Mouse (Mus musculus) kidney, embryonic 16.5 days (tissue): ENCODE results near the gene Emc10. TPM values are rescaled to one million over a fixed set of nuclear protein-coding genes. Genes with fewer than 3 reads are reported as not detected.
A peak's percentile ranks its signal among the peaks of the same experiment; 100 is the strongest.

Experiments used
- ATAC-seq: fragments of 200-750 bp; cut with Nextera tagmentation; 2 replicates; pipeline ENCODE4 v1.8.0; 2017; ENCODE audit warnings: moderate TSS enrichment; ENCODE audit not compliant: low FRiP score, low TSS enrichment
- H3K27ac ChIP-seq: fragments of 300-500 bp; sonication (generic); 2 replicates; pipeline ENCODE4 v1.5.1; 2014; ENCODE audit warnings: low read length
- H3K27me3 ChIP-seq: fragments of 300-500 bp; sonication (generic); 2 replicates; pipeline ENCODE4 v1.6.1; 2014; ENCODE audit warnings: low read length, control low read depth, mixed read lengths; ENCODE audit not compliant: insufficient read depth
- H3K36me3 ChIP-seq: fragments of 300-500 bp; sonication (generic); 2 replicates; pipeline ENCODE4 v1.6.1; 2014; ENCODE audit warnings: low read length, control low read depth, mixed read lengths; ENCODE audit not compliant: insufficient read depth
- H3K4me1 ChIP-seq: fragments of 300-500 bp; sonication (generic); 2 replicates; pipeline ENCODE4 v1.6.1; 2014; ENCODE audit warnings: low read length, control low read depth, mixed read lengths; ENCODE audit not compliant: insufficient read depth
- H3K4me2 ChIP-seq: fragments of 300-500 bp; sonication (generic); replicated peaks from 2 replicates; pipeline ENCODE4 v1.6.1; 2014; ENCODE audit warnings: low read depth, low read length
- H3K4me3 ChIP-seq: fragments of 300-500 bp; sonication (generic); 2 replicates; pipeline ENCODE4 v1.5.1; 2014; ENCODE audit warnings: mild to moderate bottlenecking, low read length
- H3K9ac ChIP-seq: fragments of 300-500 bp; sonication (generic); replicated peaks from 2 replicates; pipeline ENCODE4 v1.6.1; 2014; ENCODE audit warnings: low read length
- H3K9me3 ChIP-seq: fragments of 300-500 bp; sonication (generic); 2 replicates; pipeline ENCODE4 v1.6.1; 2016; ENCODE audit warnings: low read length, control low read depth
- WGBS: fragments of 180-500 bp; shearing (Covaris S2); extraction: QIAGEN DNeasy Blood & Tissue Kit; methylation state at CpG from one replicate; pipeline ENCODE4 v1.1.7; 2014; 5-methylcytosine and 5-hydroxymethylcytosine counted together
- polyA plus RNA-seq: library from polyadenylated mRNA; unstranded; fragments of >200 nt; fragmentation: Nextera tagmentation; extraction: Ambion mirVana; gene quantifications from 2 replicates; pipeline ENCODE4 v1.2.1, GENCODE M21; 2015

Gene Emc10
- polyA plus RNA-seq, 1 experiment from 2014 or later: 117 TPM

GRCm38 (mm10) chr7:44500046-44500445 lies 3.7 kb upstream of the Emc10 start:
- Histone ChIP-seq H3K36me3 (no peaks in the 10 kb centered on the region), H3K27me3 (no peaks in the 10 kb centered on the region), H3K9ac (no peak overlapping the region; the same call in 1 of the 2 replicates), H3K4me3 (no peak overlapping the region), H3K27ac (no peak overlapping the region), H3K9me3 (no peaks in the 10 kb centered on the region), H3K4me1 (peaks cover 8% of the 10 kb centered on the region), H3K4me2 (no peak overlapping the region)
- WGBS: 61% methylated on average over 18 of the region's 20 CpGs
- no peak for ATAC-seq

GRCm38 (mm10) chr7:44498922-44499321 lies 2.6 kb upstream of the Emc10 start:
- no peak overlapping the region for H3K4me2 ChIP-seq
- H3K4me1 ChIP-seq: peaks cover 10% of the 10 kb centered on the region
- H3K4me3 ChIP-seq: no peak overlapping the region
- no peak overlapping the region for H3K27ac ChIP-seq
- no peak overlapping the region for H3K9ac ChIP-seq
- H3K9me3 ChIP-seq: no peaks in the 10 kb centered on the region
- H3K27me3 ChIP-seq: no peaks in the 10 kb centered on the region
- ATAC-seq: no peak
- WGBS: 81% methylated on average over 1 of the region's 1 CpGs
- no peaks in the 10 kb centered on the region for H3K36me3 ChIP-seq

- ATAC-seq: no peak
- no peaks in the 10 kb centered on the region for H3K27me3 ChIP-seq
- peaks cover 8% of the 10 kb centered on the region for H3K36me3 ChIP-seq
- H3K4me1 ChIP-seq: peaks cover 10% of the 10 kb centered on the region
- H3K4me2 ChIP-seq: peak overlapping the region; percentile 93
- no peaks in the 10 kb centered on the region for H3K9me3 ChIP-seq
- no peak overlapping the region for H3K9ac ChIP-seq
- peak overlapping the region; percentile 77 for H3K4me3 ChIP-seq
- 83% methylated on average over 10 of the region's 10 CpGs for WGBS
- no peak overlapping the region for H3K27ac ChIP-seq
Measured at GRCm38 (mm10) chr7:44497361-44498055, 1.2 kb upstream of the Emc10 start.

- peak overlapping the region; percentile 77 for H3K4me3 ChIP-seq
Measured at GRCm38 (mm10) chr7:44496771-44497109, 411 bp upstream of the Emc10 start.

GRCm38 (mm10) chr7:44495086-44495485 lies 1.2 kb downstream of the Emc10 start:
- Histone ChIP-seq H3K4me1 (peaks cover 10% of the 10 kb centered on the region), H3K4me2 (peak overlapping the region; percentile 93), H3K27ac (no peak overlapping the region), H3K9me3 (no peaks in the 10 kb centered on the region), H3K27me3 (no peaks in the 10 kb centered on the region), H3K9ac (peak overlapping the region; percentile 93), H3K4me3 (peak overlapping the region; percentile 77; the same call in 1 of the 2 replicates), H3K36me3 (peaks cover 32% of the 10 kb centered on the region)
- no peak for ATAC-seq
- WGBS: 80% methylated on average over 7 of the region's 7 CpGs

More at GRCm38 (mm10) chr7:44496771-44497109, 411 bp upstream of the Emc10 start:
- H3K9me3 ChIP-seq: no peaks in the 10 kb centered on the region
- peaks cover 10% of the 10 kb centered on the region for H3K4me1 ChIP-seq
- ATAC-seq: no peak
- H3K27me3 ChIP-seq: no peaks in the 10 kb centered on the region
- under 1% methylated on average over 26 of the region's 26 CpGs for WGBS
- peak overlapping the region; percentile 93 for H3K4me2 ChIP-seq
- H3K9ac ChIP-seq: peak overlapping the region; percentile 93
- peaks cover 16% of the 10 kb centered on the region for H3K36me3 ChIP-seq
- H3K27ac ChIP-seq: peak overlapping the region; percentile 86

- H3K4me2 ChIP-seq: no peak overlapping the region
- H3K9me3 ChIP-seq: no peaks in the 10 kb centered on the region
- peaks cover 10% of the 10 kb centered on the region for H3K4me1 ChIP-seq
- H3K27ac ChIP-seq: no peak overlapping the region
- no peaks in the 10 kb centered on the region for H3K27me3 ChIP-seq
- ATAC-seq: no peak
- WGBS: 93% methylated on average over 12 of the region's 12 CpGs
- no peak overlapping the region for H3K4me3 ChIP-seq
- H3K9ac ChIP-seq: no peak overlapping the region
- peaks cover 36% of the 10 kb centered on the region for H3K36me3 ChIP-seq
Measured at GRCm38 (mm10) chr7:44494681-44495080, 1.6 kb downstream of the Emc10 start.

- H3K4me1 ChIP-seq: peaks cover 10% of the 10 kb centered on the region
- no peak overlapping the region for H3K4me3 ChIP-seq
- peaks cover 44% of the 10 kb centered on the region for H3K36me3 ChIP-seq
- WGBS: 93% methylated on average over 21 of the region's 21 CpGs
- H3K9me3 ChIP-seq: no peaks in the 10 kb centered on the region
- H3K9ac ChIP-seq: no peak overlapping the region
- H3K27ac ChIP-seq: no peak overlapping the region
- no peak for ATAC-seq
- no peaks in the 10 kb centered on the region for H3K27me3 ChIP-seq
- no peak overlapping the region for H3K4me2 ChIP-seq
Measured at GRCm38 (mm10) chr7:44492166-44492826, 4.0 kb downstream of the Emc10 start.

GRCm38 (mm10) chr7:44491391-44491790 lies 4.9 kb downstream of the Emc10 start:
- ATAC-seq: no peak
- Histone ChIP-seq H3K4me2 (no peak overlapping the region), H3K4me1 (peaks cover 10% of the 10 kb centered on the region), H3K36me3 (peaks cover 44% of the 10 kb centered on the region), H3K9ac (no peak overlapping the region), H3K9me3 (no peaks in the 10 kb centered on the region), H3K27me3 (no peaks in the 10 kb centered on the region), H3K4me3 (no peak overlapping the region), H3K27ac (no peak overlapping the region)
- WGBS: 94% methylated on average over 5 of the region's 5 CpGs

GRCm38 (mm10) chr7:44490281-44490680 lies 6.0 kb downstream of the Emc10 start:
- H3K4me3 ChIP-seq: no peak overlapping the region
- ATAC-seq: no peak
- H3K9me3 ChIP-seq: no peaks in the 10 kb centered on the region
- H3K36me3 ChIP-seq: peaks cover 44% of the 10 kb centered on the region
- no peaks in the 10 kb centered on the region for H3K27me3 ChIP-seq
- H3K9ac ChIP-seq: no peak overlapping the region
- H3K27ac ChIP-seq: no peak overlapping the region
- no peak overlapping the region for H3K4me2 ChIP-seq
- H3K4me1 ChIP-seq: peaks cover 4% of the 10 kb centered on the region
- 97% methylated on average over 4 of the region's 4 CpGs for WGBS

- ATAC-seq: no peak
- H3K4me3 ChIP-seq: no peak overlapping the region
- no peaks in the 10 kb centered on the region for H3K9me3 ChIP-seq
- H3K27ac ChIP-seq: no peak overlapping the region
- no peaks in the 10 kb centered on the region for H3K27me3 ChIP-seq
- H3K4me2 ChIP-seq: no peak overlapping the region
- 95% methylated on average over 8 of the region's 8 CpGs for WGBS
- no peaks in the 10 kb centered on the region for H3K4me1 ChIP-seq
- peaks cover 44% of the 10 kb centered on the region for H3K36me3 ChIP-seq
- H3K9ac ChIP-seq: no peak overlapping the region
Measured at GRCm38 (mm10) chr7:44488545-44488944, 7.8 kb downstream of the Emc10 start.
